Mouse (Mus musculus) intestine, embryonic 15.5 days (tissue): Measurements from ENCODE around the gene Coa4. TPM values are rescaled to one million over a fixed set of nuclear protein-coding genes. Genes with fewer than 3 reads are reported as not detected.
A peak's percentile ranks its signal among the peaks of the same experiment; 100 is the strongest.
"Not testable (repeated sequence)": the region's sequence is repeated elsewhere in the genome, so short reads cannot be mapped to it uniquely, and the experiment has no call there.

Experiments
- ATAC-seq: fragments of 200-750 bp; cut with Nextera tagmentation; 2 replicates; pipeline ENCODE4 v1.8.0; 2017; ENCODE audit warnings: moderate TSS enrichment, moderate library complexity
- H3K27ac ChIP-seq: fragments of 300-500 bp; sonication (generic); 2 replicates; pipeline ENCODE4 v1.5.1; 2015; ENCODE audit warnings: mild to moderate bottlenecking, inconsistent platforms
- H3K27me3 ChIP-seq: fragments of 300-500 bp; sonication (generic); replicated peaks from 2 replicates; pipeline ENCODE4 v1.6.1; 2015; ENCODE audit warnings: inconsistent platforms
- H3K36me3 ChIP-seq: fragments of 300-500 bp; sonication (generic); 2 replicates; pipeline ENCODE4 v1.6.1; 2015; ENCODE audit warnings: inconsistent platforms
- H3K4me1 ChIP-seq: fragments of 300-500 bp; sonication (generic); replicated peaks from 2 replicates; pipeline ENCODE4 v1.6.1; 2015; ENCODE audit warnings: inconsistent platforms
- H3K4me2 ChIP-seq: fragments of 300-500 bp; sonication (generic); replicated peaks from 2 replicates; pipeline ENCODE4 v1.6.1; 2015; ENCODE audit warnings: mild to moderate bottlenecking, inconsistent platforms
- H3K4me3 ChIP-seq: fragments of 300-500 bp; sonication (generic); replicated peaks from 2 replicates; pipeline ENCODE4 v1.5.1; 2015; ENCODE audit warnings: inconsistent platforms
- H3K9ac ChIP-seq: fragments of 300-500 bp; sonication (generic); 2 replicates; pipeline ENCODE4 v1.6.1; 2015; ENCODE audit warnings: inconsistent platforms
- H3K9me3 ChIP-seq: fragments of 300-500 bp; sonication (generic); 2 replicates; pipeline ENCODE4 v1.6.1; 2016; ENCODE audit warnings: inconsistent platforms
- WGBS: fragments of 180-500 bp; shearing (Covaris S2); methylation state at CpG from one replicate; pipeline ENCODE4 v1.1.7; 2015; 5-methylcytosine and 5-hydroxymethylcytosine counted together
- polyA plus RNA-seq: library from polyadenylated mRNA; unstranded; fragments of >200 nt; fragmentation: Nextera tagmentation; extraction: Ambion mirVana; gene quantifications from 2 replicates; pipeline ENCODE4 v1.2.1, GENCODE M21; 2015

The Coa4 gene
- polyA plus RNA-seq, 1 experiment from 2014 or later, result 40.8 TPM

DNA sequence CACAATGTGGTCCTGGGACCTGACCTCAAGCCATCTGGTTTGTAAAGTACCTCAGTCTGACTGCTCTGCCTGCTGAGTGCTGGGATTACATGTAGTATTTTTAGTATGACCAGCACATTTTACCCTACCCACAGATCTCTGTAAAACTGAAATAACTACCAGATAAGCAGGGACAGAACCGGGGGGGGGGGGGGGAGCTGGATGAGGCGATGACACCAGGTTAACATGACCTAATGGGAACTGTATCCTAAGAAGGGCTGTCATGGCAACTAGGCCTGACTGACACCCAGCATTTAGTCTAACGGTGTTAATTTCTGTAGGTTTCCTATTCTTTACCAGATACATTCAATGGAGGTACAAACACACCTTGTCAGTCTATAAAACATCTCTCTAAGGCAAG is 12.9 kb downstream of the Coa4 start:
- ATAC-seq, result no peak
- H3K36me3 ChIP-seq, result 0 out of 2 replicates have a peak, but pooled peaks cover 5% of the 10 kb centered on the region
- WGBS, result 88% methylated on average over 3 of the region's 3 CpGs
- no peak overlapping the region for H3K9ac ChIP-seq
- H3K4me1 ChIP-seq, result no peaks in the 10 kb centered on the region
- H3K4me2 ChIP-seq, result no peak overlapping the region
- no peaks in the 10 kb centered on the region for H3K27me3 ChIP-seq
- H3K4me3 ChIP-seq, result no peak overlapping the region
- no peak overlapping the region for H3K27ac ChIP-seq
- no peaks in the 10 kb centered on the region for H3K9me3 ChIP-seq

DNA sequence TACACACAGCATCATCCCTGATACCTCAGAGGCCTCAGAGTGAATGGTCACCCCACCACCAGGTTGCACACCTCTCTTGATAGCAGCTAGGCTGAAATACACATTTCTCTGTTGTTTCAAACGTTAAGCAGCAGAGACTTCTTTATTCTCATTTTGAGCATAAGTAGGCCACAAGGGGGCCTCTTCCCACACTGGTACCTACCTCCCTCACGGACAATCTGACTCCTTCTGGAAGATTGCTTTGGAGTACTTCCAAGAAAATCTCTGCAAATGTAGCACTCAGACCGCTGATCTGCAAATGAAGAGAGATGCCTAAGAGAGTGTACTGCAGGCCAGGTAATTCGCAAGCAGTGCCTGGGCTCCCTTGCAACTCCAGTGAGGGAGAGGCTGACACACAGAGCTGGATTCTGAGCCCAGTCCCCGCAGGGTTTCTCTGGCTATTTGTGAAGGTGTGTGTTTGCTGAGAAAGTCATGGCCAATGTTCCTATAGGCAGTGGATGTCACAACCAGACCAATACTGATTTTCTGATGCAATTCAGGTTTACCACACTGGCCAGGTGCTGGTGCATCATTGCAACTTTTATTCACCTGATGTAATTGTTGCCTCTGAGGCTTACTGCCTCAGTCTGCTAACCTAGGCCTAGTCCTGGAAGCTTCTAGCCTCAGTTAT is 13.6 kb downstream of the Coa4 start:
- Histone ChIP-seq H3K4me1 (peaks cover 1% of the 10 kb centered on the region; the same call in 1 of the 2 replicates), H3K9me3 (no peaks in the 10 kb centered on the region), H3K27me3 (no peaks in the 10 kb centered on the region), H3K36me3 (0 out of 2 replicates have a peak, but pooled peaks cover 5% of the 10 kb centered on the region), H3K4me2 (no peak overlapping the region), H3K27ac (no peak overlapping the region), H3K4me3 (no peak overlapping the region), H3K9ac (no peak overlapping the region)
- 55% methylated on average over 5 of the region's 5 CpGs for WGBS
- ATAC-seq, result no peak

DNA sequence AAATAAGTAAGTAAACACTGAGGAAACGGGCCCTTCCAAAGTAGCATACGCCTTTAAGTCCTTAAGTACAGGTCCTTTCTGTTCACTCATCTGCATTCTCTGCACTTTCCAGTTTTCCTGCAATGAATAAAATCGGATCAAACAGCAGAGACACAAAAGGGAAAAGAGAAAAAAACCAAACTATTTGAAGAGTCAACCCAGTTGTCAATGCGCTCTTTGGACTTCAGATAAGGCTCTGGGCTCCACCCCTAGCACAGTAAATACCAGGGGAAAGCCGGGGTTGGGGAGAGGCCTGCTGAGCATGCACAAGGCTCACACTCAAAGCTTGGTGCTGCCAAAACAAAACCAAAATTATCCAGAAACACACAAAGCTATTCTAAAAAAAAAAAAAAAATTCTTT is 18.1 kb downstream of the Coa4 start:
- H3K4me2 ChIP-seq, result peak overlapping the region; percentile 20; the same call in 1 of the 2 replicates
- no peaks in the 10 kb centered on the region for H3K27me3 ChIP-seq
- H3K36me3 ChIP-seq, result 0 out of 2 replicates have a peak, but pooled peaks cover 5% of the 10 kb centered on the region
- H3K9me3 ChIP-seq, result no peaks in the 10 kb centered on the region
- 44% methylated on average over 5 of the region's 5 CpGs for WGBS
- peak; percentile 89 for ATAC-seq
- H3K4me1 ChIP-seq, result peaks cover 5% of the 10 kb centered on the region; the same call in 1 of the 2 replicates
- peak overlapping the region; percentile 82 for H3K27ac ChIP-seq
- H3K4me3 ChIP-seq, result no peak overlapping the region
- no peak overlapping the region for H3K9ac ChIP-seq

DNA sequence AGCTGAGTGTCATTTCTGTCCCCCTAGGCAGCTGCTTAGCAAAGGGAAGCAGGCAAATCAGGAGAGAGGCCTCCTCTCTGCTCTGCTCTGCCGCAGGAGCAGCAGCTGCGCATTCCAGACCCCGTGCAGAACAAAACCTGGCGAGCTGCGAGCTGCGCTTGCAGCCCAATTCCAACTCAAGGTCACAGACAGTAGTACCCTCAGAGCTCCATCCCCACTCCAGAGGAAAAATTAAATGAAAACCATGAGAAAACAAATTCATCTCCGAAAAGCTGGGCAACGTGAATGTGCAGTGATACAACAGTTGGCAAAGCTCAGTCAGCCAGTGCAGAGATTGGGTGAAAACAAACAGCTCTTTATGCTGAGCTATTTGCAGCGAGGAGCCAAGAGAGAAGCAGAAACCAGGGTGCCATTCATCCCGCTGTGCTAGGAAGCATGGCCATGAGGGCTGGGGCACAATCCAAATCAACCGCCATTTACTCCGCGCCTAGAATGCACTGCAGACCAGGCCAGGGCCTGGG is 18.6 kb downstream of the Coa4 start:
- Histone ChIP-seq H3K4me1 (peaks cover 5% of the 10 kb centered on the region; the same call in 1 of the 2 replicates), H3K9me3 (no peaks in the 10 kb centered on the region), H3K9ac (no peak overlapping the region), H3K27me3 (no peaks in the 10 kb centered on the region), H3K36me3 (0 out of 2 replicates have a peak, but pooled peaks cover 5% of the 10 kb centered on the region), H3K27ac (peak overlapping the region; percentile 82), H3K4me3 (no peak overlapping the region), H3K4me2 (peak overlapping the region; percentile 37)
- peak; percentile 73 for ATAC-seq
- 40% methylated on average over 13 of the region's 13 CpGs for WGBS

DNA sequence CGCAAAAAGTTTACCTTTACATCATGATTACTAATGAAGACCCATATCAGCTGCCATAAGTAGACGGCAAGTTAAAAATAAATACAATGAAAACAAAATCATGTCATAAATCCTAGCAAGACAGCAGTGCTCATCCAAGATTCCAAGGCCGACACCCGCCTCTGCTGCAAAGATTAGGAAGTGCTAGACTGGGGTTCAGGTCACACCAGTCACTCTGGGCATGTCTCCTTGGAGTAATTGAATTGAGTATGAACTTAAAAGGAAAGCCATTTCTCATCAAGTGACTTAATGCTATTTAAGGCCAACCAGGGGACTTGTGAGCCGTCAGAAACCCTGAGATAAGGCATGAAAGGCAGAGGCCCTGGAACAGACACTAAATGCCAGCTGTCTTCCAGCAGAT is 20.4 kb downstream of the Coa4 start:
- Histone ChIP-seq H3K9ac (no peak overlapping the region), H3K4me1 (peaks cover 5% of the 10 kb centered on the region; the same call in 1 of the 2 replicates), H3K9me3 (no peaks in the 10 kb centered on the region), H3K36me3 (0 out of 2 replicates have a peak, but pooled peaks cover 2% of the 10 kb centered on the region), H3K4me3 (no peak overlapping the region), H3K27ac (no peak overlapping the region), H3K27me3 (no peaks in the 10 kb centered on the region), H3K4me2 (no peak overlapping the region)
- 53% methylated on average over 5 of the region's 5 CpGs for WGBS
- no peak for ATAC-seq

DNA sequence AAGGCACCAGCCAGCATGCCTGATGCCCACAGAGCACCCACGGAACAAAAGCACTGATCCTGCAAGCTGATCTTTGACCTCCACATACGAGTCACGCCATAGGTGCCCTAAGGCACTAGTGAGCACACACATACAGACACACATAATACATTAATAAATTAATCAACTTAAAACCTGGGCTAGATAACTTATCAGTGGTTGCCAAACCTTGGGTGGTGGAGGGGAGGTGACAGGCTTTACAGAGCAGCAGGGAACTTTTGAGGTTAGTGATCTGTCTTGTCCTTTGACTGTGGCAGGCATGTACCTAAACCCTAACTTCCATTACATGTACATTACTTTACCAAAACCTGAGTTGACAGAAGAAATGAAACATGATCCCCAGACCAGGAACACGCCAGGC is 22.5 kb downstream of the Coa4 start:
- 77% methylated on average over 4 of the region's 4 CpGs for WGBS
- H3K4me2 ChIP-seq, result no peak overlapping the region
- no peak for ATAC-seq
- no peaks in the 10 kb centered on the region for H3K27me3 ChIP-seq
- H3K9me3 ChIP-seq, result no peaks in the 10 kb centered on the region
- peaks cover under 1% of the 10 kb centered on the region; the same call in 1 of the 2 replicates for H3K36me3 ChIP-seq
- H3K4me1 ChIP-seq, result peaks cover 5% of the 10 kb centered on the region; the same call in 1 of the 2 replicates
- H3K27ac ChIP-seq, result no peak overlapping the region
- no peak overlapping the region for H3K9ac ChIP-seq
- H3K4me3 ChIP-seq, result no peak overlapping the region

DNA sequence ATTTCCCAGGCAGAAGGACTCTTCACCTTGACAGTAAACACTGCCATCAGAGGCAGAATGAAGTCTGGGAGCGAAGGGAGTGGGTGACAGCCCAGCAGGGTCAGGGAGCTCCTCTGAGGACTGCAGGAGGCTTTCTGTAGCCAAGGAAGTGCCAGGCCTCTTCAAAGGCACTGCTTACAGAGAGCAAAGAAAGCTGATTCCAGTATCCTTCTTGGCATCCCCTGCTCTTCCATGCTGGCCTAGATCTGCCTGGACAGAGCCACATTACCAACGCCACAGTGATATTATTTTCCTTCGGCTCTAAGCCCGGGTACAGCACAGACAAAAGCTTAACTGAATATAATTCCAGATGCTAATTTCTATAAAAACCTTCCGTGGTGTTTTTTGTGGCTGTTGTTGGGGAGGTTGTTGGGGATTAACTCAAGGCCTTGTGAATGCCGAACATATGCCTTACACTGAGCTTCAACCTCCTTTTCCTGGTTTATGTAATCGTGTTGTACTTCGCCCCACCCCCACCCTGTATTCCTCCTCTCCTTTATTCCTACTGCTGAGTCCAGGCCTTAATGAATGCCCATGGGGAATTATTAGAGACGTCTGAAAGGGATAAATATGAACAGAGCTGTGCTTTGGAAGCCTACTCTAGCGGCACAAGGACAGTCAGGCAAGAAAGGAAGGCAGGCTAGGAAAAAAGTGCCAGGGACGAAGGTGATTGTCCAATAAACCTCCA is 25.2 kb downstream of the Coa4 start:
- Histone ChIP-seq H3K9ac (no peak overlapping the region), H3K27ac (no peak overlapping the region), H3K4me2 (no peak overlapping the region), H3K9me3 (no peaks in the 10 kb centered on the region), H3K4me3 (no peak overlapping the region), H3K36me3 (peaks cover 5% of the 10 kb centered on the region; the same call in 1 of the 2 replicates), H3K27me3 (no peaks in the 10 kb centered on the region), H3K4me1 (no peaks in the 10 kb centered on the region)
- ATAC-seq, result no peak
- 78% methylated on average over 11 of the region's 11 CpGs for WGBS

DNA sequence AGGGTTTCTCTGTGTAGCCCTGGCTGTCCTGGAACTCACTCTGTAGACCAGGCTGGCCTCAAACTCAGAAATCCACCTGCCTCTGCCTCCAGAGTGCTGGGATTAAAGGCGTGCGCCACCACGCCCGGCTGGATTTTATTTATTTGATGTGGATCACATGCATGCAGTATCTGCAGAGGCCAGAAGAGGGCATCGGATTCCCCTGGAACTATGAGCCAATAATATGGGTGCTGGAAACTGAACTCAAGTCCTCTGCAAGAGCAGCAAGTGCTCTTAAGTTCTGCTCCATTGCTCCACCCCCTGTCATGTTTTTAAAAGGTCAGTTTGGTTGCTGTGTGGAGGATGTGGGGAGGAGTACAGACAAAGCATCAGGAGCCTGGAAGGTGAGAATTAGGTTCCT is 30.4 kb downstream of the Coa4 start:
- H3K4me2 ChIP-seq, H3K27me3 ChIP-seq, ATAC-seq, H3K36me3 ChIP-seq, H3K4me3 ChIP-seq, H3K4me1 ChIP-seq, H3K27ac ChIP-seq, H3K9me3 ChIP-seq, H3K9ac ChIP-seq: not testable (repeated sequence)
- WGBS, result 79% methylated on average over 5 of the region's 5 CpGs

DNA sequence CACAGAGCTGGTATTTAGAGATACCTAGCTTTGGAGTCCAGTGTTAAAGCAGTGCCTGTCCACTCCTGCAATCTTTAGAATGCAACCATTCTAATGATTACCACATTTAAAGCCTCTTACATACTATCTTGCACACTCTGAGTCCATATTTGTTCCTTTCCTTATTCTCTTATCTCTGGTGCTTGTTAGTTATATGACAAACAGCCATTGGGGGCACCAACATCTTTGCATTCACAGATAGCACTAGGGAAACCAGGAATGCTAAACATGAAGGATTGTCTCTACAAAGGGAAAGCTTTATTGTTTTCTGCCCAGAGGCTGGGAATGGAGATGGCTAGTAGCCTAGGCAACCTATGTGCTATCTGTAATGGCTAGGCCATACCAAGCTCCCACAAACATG is 33.0 kb downstream of the Coa4 start:
- Histone ChIP-seq H3K27me3 (no peaks in the 10 kb centered on the region), H3K9me3 (no peaks in the 10 kb centered on the region), H3K4me3 (no peak overlapping the region), H3K4me2 (no peak overlapping the region), H3K4me1 (no peaks in the 10 kb centered on the region), H3K36me3 (peaks cover 5% of the 10 kb centered on the region; the same call in 1 of the 2 replicates), H3K9ac (no peak overlapping the region), H3K27ac (no peak overlapping the region)
- no peak for ATAC-seq

DNA sequence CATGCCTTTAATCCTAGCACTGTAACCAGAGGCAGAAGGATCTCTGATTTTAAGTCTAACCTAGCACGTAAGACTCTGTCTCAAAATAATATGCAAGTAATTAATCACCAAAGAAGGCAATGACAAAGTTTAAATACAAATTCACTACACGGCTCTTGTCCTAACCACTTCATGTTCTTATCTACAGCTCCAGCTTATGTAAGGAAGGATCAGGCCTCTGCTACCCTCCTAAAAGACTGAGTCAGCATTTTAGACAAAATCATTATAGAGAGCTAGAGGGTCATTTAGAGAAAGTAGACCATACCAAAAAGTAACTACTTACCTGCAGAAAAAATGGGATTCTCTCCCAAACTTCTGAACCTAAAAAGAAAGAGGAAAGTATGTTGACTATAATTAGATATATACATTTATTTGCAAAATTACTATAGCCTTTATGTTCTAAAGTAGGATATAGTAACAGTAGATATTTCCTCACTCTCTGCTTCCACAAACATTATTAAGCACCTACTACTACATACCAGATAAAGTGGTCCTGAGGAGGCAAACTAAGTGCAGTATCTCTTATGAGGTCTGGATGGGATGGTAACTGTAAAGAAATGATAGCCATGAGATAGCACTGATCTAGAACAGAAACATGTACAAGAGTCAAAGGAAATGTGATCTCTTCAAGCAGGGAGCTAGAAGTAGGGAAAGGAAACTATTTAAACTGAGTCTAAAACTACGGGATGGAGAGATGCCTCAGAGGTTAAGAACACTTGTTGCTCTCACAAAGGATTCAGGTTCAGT is 34.3 kb downstream of the Coa4 start:
- H3K4me1 ChIP-seq, result no peaks in the 10 kb centered on the region
- H3K27ac ChIP-seq, result no peak overlapping the region
- no peak for ATAC-seq
- WGBS, result 75% methylated on average over 3 of the region's 3 CpGs
- H3K27me3 ChIP-seq, result no peaks in the 10 kb centered on the region
- no peak overlapping the region for H3K4me2 ChIP-seq
- H3K36me3 ChIP-seq, result peaks cover 2% of the 10 kb centered on the region; the same call in 1 of the 2 replicates
- H3K4me3 ChIP-seq, result no peak overlapping the region
- no peak overlapping the region for H3K9ac ChIP-seq
- H3K9me3 ChIP-seq, result no peaks in the 10 kb centered on the region

DNA sequence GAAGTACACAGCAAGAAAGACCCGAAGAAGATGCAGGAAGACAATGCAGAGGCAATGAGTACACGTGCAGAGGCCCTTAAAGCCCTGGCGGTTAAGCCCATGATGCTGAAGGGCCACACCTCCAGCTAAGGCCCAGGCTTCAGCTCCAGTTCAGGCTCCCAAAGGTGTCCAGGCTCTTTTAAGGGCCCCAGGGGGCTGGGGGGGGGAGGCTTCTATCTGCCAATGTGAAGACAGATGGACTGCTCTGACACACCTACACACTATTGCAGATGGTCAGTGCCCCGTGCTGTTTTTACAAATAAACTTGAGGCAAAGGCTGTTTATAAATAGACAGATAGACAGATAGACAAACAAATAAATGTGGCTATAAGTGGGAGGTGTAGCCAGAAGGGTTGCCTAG is 35.2 kb downstream of the Coa4 start:
- Histone ChIP-seq H3K9me3 (no peaks in the 10 kb centered on the region), H3K36me3 (peaks cover 2% of the 10 kb centered on the region; the same call in 1 of the 2 replicates), H3K4me1 (no peaks in the 10 kb centered on the region), H3K27me3 (no peaks in the 10 kb centered on the region), H3K4me2 (no peak overlapping the region), H3K4me3 (no peak overlapping the region), H3K27ac (no peak overlapping the region), H3K9ac (no peak overlapping the region)
- no peak for ATAC-seq
- 74% methylated on average over 4 of the region's 4 CpGs for WGBS

DNA sequence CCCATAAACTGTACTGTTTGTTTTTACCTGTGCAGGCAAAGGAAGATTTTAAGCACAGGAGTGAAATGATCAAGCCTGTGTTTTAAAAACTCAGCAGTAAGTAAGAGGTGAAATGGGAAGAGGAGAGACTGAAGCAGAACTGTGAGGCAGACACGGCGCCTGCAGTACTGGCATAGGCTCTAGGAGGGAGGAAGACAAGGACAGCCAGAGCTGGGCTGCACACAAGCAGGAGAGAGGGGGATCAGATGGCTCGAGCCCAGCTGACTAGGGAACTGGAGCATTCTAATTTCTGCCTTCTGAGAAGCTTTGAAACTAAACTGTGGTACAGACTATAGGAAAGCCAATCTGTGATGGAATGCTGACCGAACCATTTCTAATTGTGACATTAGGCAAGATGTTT is 35.8 kb downstream of the Coa4 start:
- Histone ChIP-seq H3K9ac (no peak overlapping the region), H3K4me1 (no peaks in the 10 kb centered on the region), H3K4me3 (no peak overlapping the region), H3K36me3 (no peaks in the 10 kb centered on the region), H3K9me3 (no peaks in the 10 kb centered on the region), H3K27ac (no peak overlapping the region), H3K27me3 (no peaks in the 10 kb centered on the region), H3K4me2 (no peak overlapping the region)
- ATAC-seq, result no peak
- WGBS, result 82% methylated on average over 4 of the region's 4 CpGs
